Mouse (Mus musculus) CD8-positive naive resting alpha-beta T cell, adult 2 months (primary cell): Measurements from ENCODE around the gene Afg1l.

Source experiments
- DNase-seq, 2 experiments: peaks; one replicate each; pipeline ENCODE4 v3.0.0; 2022; ENCODE audit warnings: low read depth in 2 of 2, low spot score in 2 of 2

The Afg1l gene

DNA sequence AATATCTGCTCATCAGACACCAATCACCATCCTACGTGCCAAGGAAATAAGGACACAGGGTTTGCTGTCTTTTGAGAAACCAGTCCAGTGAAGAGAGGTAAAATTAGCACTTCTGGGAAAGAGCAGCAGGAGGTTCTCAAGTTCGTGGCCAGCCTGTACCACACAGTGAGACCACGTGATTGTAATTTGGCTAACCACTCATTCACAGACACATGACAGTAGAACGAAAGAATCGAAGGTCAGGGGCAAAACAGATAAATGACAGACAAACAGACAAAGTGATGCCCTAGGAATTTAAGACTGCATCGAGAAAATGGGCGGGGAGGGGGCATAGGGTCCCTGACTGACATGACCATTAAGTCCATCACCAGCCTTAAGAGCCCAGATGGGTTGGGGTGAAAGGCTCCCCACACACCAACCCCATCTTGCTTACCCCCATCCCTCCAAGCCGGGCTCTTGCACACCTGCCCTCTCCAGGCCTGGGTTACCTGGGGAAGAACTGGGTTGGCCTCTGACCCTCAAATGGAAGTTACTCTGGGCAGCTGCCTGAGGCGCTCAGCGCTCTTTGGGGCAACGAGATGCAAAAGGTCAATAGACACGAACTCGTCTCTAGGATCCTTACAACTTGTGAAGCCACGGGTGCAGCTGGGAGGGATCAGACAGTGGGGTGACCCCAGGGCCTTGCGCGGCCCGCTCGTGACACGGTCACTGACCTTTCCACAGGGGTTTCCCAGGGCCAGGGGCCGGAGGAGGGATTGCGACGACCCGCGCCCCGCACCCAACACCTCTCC lies 620 bp downstream of the Afg1l start:
- DNase-seq = no peak

DNA sequence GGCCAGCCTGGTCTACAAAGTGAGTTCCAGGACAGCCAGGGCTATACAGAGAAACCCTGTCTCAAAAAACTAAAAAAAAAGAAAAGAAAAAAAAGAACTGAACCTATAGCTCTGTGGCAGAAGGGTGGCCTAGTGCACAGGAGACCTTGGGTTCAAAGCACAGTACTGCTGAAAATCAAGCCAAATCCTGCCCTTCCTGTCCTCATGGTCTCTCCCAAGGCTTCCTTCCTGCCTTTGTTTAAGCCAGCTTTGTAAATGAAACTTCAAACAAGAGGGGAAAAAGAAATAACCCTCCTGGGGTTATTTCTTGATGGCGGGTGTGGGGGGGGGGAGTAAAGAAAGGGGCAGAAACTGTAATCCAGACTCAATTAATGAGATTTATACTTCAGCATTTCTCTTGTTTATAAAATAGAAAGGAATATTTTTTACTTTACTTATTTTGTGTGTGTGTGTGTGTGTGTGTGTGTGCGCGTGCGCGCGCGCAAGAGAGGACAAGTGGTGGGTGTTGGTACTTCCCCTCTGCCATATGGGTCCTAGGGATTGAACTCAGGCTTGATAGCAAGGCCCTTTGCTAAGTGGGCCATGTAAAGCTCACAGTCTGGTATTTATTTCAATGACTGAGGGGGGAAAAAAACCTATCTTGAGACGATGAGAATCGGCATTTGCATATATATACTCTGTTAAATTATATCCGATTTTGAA lies 1.4 kb downstream of the Afg1l start:
- DNase-seq = no peak

- no peak for DNase-seq
Observed at GRCm38 (mm10) chr10:42474946-42475514, 3.3 kb downstream of the Afg1l start.

- DNase-seq = no peak
Observed at GRCm38 (mm10) chr10:42464805-42465204, 13.6 kb downstream of the Afg1l start.

DNA sequence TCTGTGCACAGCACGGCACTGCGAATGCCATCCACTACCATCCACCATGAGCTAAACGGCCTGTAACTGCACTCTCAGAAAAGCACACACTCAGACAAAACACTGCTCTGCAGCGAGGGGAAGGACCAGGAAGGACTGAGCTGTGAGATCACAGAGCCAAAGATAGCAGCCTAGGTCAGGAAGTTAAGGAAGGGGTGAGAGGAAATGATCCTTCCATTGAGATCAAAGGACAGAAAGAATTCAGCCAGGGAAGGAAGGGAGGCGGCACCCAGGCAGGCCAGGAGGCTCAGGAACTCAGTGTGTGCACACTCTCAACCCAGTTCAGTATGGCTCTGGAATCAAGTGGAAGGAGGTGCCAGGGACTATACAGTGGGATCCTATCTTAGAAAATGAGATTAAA lies 14.1 kb downstream of the Afg1l start:
- no peak for DNase-seq

- no peak for DNase-seq
Observed at GRCm38 (mm10) chr10:42457557-42458191, 20.7 kb downstream of the Afg1l start.

DNA sequence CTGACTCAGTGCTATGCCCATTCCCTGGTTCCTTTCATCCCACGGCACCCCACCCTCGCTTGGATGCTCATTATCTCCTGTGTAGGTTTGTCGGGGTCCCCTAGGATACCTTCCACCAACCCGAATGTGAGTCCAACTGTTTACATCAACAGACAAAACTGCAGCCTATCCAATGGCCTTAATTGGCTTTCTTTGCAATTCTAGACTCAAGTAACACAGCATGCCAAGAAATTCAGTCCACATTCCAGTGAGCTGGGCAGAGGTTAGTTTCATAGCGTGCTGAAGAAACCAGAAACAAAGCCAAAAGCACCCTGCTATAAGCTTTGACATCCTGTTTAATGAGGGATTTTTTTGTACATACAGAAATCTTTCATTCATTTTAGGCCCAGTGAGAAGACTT lies 22.4 kb downstream of the Afg1l start:
- DNase-seq = no peak

GRCm38 (mm10) chr10:42454690-42455089 lies 23.7 kb downstream of the Afg1l start:
- no peak for DNase-seq

DNA sequence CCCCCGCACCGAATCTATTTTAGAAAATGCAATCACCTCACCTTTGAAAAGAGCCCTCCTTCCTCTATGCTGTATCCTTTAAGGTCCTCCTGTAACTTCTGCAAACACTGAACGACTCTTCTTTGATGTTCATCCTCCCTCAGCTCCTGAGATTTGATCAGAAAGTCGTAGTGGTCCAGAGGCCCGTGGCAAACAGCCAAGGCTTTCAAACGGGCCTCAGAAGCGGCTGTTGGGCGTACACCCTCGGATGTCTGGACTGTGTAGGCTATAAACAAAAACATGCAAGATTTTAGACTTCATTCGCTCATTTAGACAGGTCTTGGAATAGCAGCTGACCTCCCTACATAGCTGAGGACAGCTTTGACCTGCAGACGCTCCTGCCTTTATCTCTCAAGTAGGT lies 24.1 kb downstream of the Afg1l start:
- no peak for DNase-seq

DNA sequence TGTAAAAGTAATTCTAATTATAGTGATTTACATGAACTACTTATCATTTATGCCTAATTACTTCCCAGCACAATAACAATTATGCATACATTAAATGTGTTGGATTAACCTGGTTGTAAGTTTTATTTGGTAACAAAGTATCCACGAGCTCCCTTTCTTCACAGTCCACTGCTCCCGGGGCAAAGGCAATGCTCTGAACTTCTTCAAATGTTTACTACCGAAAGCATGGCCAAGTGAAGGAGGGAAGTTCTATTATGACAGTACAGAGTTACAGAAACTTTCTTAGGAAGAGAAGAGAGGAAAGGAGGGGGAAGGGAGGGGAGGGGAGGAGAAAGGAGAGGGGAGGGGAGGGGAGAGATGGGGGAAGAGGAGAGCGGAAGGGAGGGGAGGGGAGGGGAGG lies 28.7 kb downstream of the Afg1l start:
- DNase-seq = no peak

GRCm38 (mm10) chr10:42448371-42448770 lies 30.0 kb downstream of the Afg1l start:
- no peak for DNase-seq

DNA sequence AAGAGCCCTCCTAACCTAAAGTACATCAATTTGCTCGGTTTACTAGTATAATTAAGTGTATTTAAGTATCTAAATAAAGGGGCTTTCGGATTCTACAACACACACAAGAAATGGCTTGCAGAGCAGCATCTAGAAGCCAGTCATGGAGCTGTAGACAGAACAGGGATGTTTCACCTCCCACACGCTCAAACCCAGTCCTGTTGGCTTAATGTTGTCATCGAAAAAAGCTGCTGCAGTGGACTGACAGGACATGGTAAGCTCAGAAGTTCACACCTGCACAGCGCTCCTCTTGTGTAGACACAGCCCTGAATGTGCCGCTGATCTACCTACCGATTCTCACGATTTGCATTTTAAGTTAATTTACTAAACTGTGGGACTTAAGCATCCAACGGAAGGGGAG lies 32.2 kb downstream of the Afg1l start:
- DNase-seq = no peak

GRCm38 (mm10) chr10:42436842-42437805 lies 41.2 kb downstream of the Afg1l start:
- DNase-seq = no peak

GRCm38 (mm10) chr10:42417530-42418174 lies 60.7 kb downstream of the Afg1l start:
- no peak for DNase-seq

DNA sequence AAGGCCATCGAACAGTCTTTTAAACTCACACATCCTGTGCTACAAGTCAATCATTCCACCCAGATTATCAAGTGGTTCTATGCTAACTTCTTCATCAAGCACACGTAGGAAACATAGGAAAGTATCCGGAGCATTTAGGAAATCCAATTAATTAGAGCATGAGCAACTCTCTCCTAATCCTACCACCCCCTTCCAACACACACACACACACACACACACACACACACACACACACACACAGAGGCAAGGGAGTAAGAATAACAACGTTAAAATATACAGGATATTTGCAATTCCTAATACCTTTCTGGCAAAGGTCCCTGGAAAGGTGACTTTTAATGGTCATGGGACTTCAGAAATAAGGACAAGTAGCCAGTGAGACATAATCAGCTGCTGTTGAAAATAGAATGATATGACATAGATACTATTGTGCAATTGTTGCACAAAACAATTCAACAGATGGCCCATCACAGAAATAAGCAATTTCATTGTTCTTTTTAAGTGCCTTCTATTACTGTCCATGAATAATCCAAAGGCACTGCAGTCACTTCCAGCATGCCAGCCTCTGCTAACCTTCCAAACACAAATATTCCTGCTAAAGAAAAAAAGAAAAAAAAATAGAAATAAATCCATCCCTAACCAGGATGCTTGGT lies 62.4 kb downstream of the Afg1l start:
- DNase-seq = no peak

DNA sequence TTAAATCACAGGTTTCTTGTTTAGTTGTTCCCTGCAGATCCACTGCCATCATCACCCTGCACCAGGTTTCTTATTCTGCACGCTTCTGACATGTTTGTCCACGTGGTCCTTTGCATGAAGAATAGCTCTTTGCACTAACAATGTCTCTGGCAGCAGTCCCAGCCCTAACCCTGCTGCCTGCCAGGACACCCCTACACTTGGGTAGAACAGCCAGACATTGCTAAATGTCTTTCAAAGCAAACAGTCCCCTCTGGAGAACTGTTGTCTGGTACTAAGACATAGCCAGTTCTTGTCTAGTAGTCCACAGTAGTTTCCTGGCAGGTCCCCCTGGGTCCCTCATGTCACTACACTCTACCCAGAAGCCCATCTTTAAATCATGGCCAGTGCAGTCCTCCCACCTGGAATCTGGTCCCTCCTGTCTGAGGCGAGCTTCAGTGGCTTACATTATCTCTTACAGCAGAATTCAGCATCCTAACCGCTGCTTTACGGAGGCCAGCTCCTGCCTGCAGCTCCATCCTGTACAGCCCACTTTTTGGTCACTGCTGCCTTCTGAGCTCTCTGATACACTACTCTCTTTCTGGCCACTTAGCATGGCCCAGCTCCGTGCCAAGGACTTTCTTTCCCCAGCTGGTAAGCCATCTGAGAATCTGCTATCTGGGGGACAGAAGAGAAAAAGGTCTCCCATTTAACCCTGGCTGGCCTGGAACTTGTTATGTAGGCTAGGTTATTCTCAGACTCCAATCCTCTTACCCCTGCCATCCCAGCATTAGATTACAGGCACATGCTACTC lies 67.4 kb downstream of the Afg1l start:
- no peak for DNase-seq

DNA sequence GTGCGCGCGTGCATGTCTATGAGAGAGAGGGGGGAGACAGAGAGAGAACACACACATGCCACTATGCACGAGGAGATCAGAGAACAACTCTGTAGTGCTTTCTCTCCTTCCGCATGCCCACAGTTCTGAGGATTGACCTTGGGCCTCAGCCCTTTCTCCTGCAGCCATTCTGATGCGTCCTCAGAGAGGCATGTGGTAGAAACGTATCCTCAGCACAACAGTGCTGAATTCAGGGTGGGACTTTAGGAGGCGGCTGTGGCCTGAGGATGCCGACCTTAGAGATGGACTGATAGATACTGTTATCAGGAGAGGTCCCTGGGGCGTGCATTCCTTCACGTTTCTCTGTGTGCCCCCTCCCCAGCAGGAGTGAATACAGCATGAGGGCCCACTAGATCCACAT lies 87.9 kb downstream of the Afg1l start:
- no peak for DNase-seq

DNA sequence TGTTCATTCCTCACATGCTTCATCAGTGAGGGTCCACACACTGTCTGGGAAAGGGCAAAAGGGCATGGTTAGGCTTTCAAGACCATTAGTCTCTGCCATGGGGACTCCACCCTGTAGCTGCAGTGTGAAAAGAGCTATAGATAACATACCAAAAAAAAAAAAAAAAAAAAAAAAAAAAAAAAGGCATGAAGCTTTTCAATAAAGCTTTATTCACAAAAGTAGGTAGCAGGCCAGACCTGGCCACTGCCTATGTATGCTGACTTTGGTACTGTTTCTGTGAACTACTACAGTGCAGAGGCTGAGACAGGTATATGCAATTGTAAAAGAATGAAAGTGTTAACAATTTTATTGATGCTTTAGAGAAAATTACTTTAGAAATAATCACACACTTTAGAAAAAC lies 90.2 kb downstream of the Afg1l start:
- no peak for DNase-seq
